In genomic region chr19:26164993-26165392, GRCm38 (mm10) we compare ENCODE assay signal across 18 mouse cellular contexts.
A peak's percentile ranks its signal among the peaks of the same experiment; 100 is the strongest.
DNase-seq lines count a peak whose midpoint lies in the region; ATAC-seq and TF ChIP-seq lines count a peak whose summit lies in the region.
"Had no signal": no experiment of that assay in that cellular context is flagged by ENCODE, and none has a peak within 500 bp of the region (broad histone marks: within the 10 kb centered on the region; RNA-seq: fewer than 3 reads in every experiment).

No protein-coding gene starts in this region.

- peak overlapping the region; percentile 19; the same call in 1 of the 2 replicates for H3K4me2 ChIP-seq in forebrain, embryonic 12.5 days
- no peak overlapping the region for H3K4me2 ChIP-seq in forebrain, embryonic 11.5 days (ENCODE audit: low read depth, low read length, severe bottlenecking)
- H3K4me2 ChIP-seq in lung, embryonic 14.5 days = no peak overlapping the region
- peak overlapping the region; percentile 17; the same call in 1 of the 2 replicates for H3K4me2 ChIP-seq in midbrain, embryonic 11.5 days
- H3K4me2 ChIP-seq in stomach, postnatal 0 days (replicated peaks; ENCODE audit: low read depth) = no peak overlapping the region
- H3K4me2 ChIP-seq: embryonic facial prominence, embryonic 15.5 days; heart, embryonic 13.5 days; lung, embryonic 15.5 days had no signal

- no peak for DNase-seq in forebrain, embryonic 11.5 days (ENCODE audit: low spot score)
- peak; percentile 9 for DNase-seq in lung, embryonic 14.5 days
- no peak for DNase-seq in lung, postnatal 10 days
- DNase-seq in midbrain, embryonic 11.5 days (ENCODE audit: low spot score, missing footprints) = no peak
- no peak for DNase-seq in stomach, postnatal 0 days (ENCODE audit: low spot score)
- no peak for DNase-seq in cerebellum, postnatal 4 days (ENCODE audit: low spot score in 2 of 2)
- no peak for DNase-seq in MN1 (ENCODE audit: low spot score)
- DNase-seq: adrenal gland, postnatal 25 days; cerebellum, postnatal 14 days; gastrocnemius, postnatal 25 days; kidney, adult 2 months; thymus, postnatal 14 days had no signal

- 34% methylated on average over 13 of the region's 13 CpGs for WGBS in forebrain, embryonic 12.5 days
- WGBS in forebrain, embryonic 11.5 days = 35% methylated on average over 13 of the region's 13 CpGs
- WGBS in lung, embryonic 14.5 days = 21% methylated on average over 13 of the region's 13 CpGs
- WGBS in midbrain, embryonic 11.5 days = 30% methylated on average over 13 of the region's 13 CpGs
- 30% methylated on average over 13 of the region's 13 CpGs for WGBS in stomach, postnatal 0 days

- TF ChIP-seq CTCF in lung, embryonic 14.5 days (IDR thresholded peaks at IDR 0.05; ENCODE audit: low read depth) = no peak; the same call in 1 of the 2 replicates
- TF ChIP-seq CTCF in stomach, postnatal 0 days (IDR thresholded peaks at IDR 0.05; ENCODE audit: low read depth) = peak; percentile 31

- no peak for TF ChIP-seq EP300 in stomach, postnatal 0 days (optimal IDR thresholded peaks at IDR 0.05)

- no peaks in the 10 kb centered on the region for H3K9me3 ChIP-seq in forebrain, embryonic 12.5 days
- no peaks in the 10 kb centered on the region for H3K9me3 ChIP-seq in forebrain, embryonic 11.5 days (ENCODE audit: control insufficient read depth, low read length)
- no peaks in the 10 kb centered on the region for H3K9me3 ChIP-seq in lung, embryonic 14.5 days (ENCODE audit: low read depth, low read length)
- no peaks in the 10 kb centered on the region for H3K9me3 ChIP-seq in midbrain, embryonic 11.5 days (ENCODE audit: control insufficient read depth, low read length)
- no peaks in the 10 kb centered on the region for H3K9me3 ChIP-seq in stomach, postnatal 0 days (ENCODE audit: control insufficient read depth, low read length)
- H3K9me3 ChIP-seq: embryonic facial prominence, embryonic 15.5 days; heart, embryonic 13.5 days; lung, embryonic 15.5 days had no signal

- no peak overlapping the region for H3K27ac ChIP-seq in forebrain, embryonic 12.5 days
- no peak overlapping the region for H3K27ac ChIP-seq in forebrain, embryonic 11.5 days (ENCODE audit: low read depth, low read length)
- no peak overlapping the region for H3K27ac ChIP-seq in lung, embryonic 14.5 days (ENCODE audit: low read depth)
- no peak overlapping the region for H3K27ac ChIP-seq in midbrain, embryonic 11.5 days (ENCODE audit: low read depth, low read length)
- H3K27ac ChIP-seq in stomach, postnatal 0 days (replicated peaks) = no peak overlapping the region
- H3K27ac ChIP-seq: embryonic facial prominence, embryonic 15.5 days; heart, embryonic 13.5 days; lung, embryonic 15.5 days had no signal

- no peaks in the 10 kb centered on the region for H3K27me3 ChIP-seq in forebrain, embryonic 12.5 days
- H3K27me3 ChIP-seq in forebrain, embryonic 11.5 days (ENCODE audit: control insufficient read depth, insufficient read depth, low read length) = no peaks in the 10 kb centered on the region
- no peaks in the 10 kb centered on the region for H3K27me3 ChIP-seq in lung, embryonic 14.5 days (ENCODE audit: insufficient read depth, low read length)
- H3K27me3 ChIP-seq in midbrain, embryonic 11.5 days (ENCODE audit: control insufficient read depth, insufficient read depth, low read length) = no peaks in the 10 kb centered on the region
- H3K27me3 ChIP-seq in stomach, postnatal 0 days (ENCODE audit: control insufficient read depth, insufficient read depth, low read length) = no peaks in the 10 kb centered on the region
- H3K27me3 ChIP-seq: CH12.LX; embryonic facial prominence, embryonic 15.5 days; heart, embryonic 13.5 days; lung, embryonic 15.5 days had no signal

- peaks cover 6% of the 10 kb centered on the region; the same call in 1 of the 2 replicates for H3K4me1 ChIP-seq in forebrain, embryonic 12.5 days
- H3K4me1 ChIP-seq in forebrain, embryonic 11.5 days (replicated peaks; ENCODE audit: control insufficient read depth, insufficient read depth, low read length) = no peaks in the 10 kb centered on the region
- no peaks in the 10 kb centered on the region for H3K4me1 ChIP-seq in lung, embryonic 14.5 days (ENCODE audit: insufficient read depth)
- H3K4me1 ChIP-seq in midbrain, embryonic 11.5 days (ENCODE audit: control insufficient read depth, insufficient read depth, low read length) = no peaks in the 10 kb centered on the region
- no peaks in the 10 kb centered on the region for H3K4me1 ChIP-seq in stomach, postnatal 0 days (replicated peaks; ENCODE audit: control insufficient read depth, insufficient read depth)
- H3K4me1 ChIP-seq: embryonic facial prominence, embryonic 15.5 days; heart, embryonic 13.5 days; lung, embryonic 15.5 days had no signal

- ATAC-seq in forebrain, embryonic 12.5 days (ENCODE audit: low FRiP score) = no peak
- ATAC-seq in forebrain, embryonic 11.5 days (replicated peaks; ENCODE audit: low FRiP score) = no peak
- ATAC-seq in lung, embryonic 14.5 days (ENCODE audit: insufficient read depth) = no peak
- 0 out of 2 replicates have a peak, but pooled peaks have one; percentile 54 for ATAC-seq in midbrain, embryonic 11.5 days (ENCODE audit: low FRiP score)
- no peak for ATAC-seq in stomach, postnatal 0 days (ENCODE audit: low FRiP score, low TSS enrichment)
- ATAC-seq: forebrain, embryonic 16.5 days had no signal

- no peak overlapping the region for H3K9ac ChIP-seq in forebrain, embryonic 12.5 days
- no peak overlapping the region for H3K9ac ChIP-seq in forebrain, embryonic 11.5 days (ENCODE audit: low read length)
- H3K9ac ChIP-seq in lung, embryonic 14.5 days = no peak overlapping the region
- no peak overlapping the region for H3K9ac ChIP-seq in midbrain, embryonic 11.5 days (ENCODE audit: low read length)
- H3K9ac ChIP-seq in stomach, postnatal 0 days (ENCODE audit: low read length) = no peak overlapping the region
- H3K9ac ChIP-seq: embryonic facial prominence, embryonic 15.5 days; heart, embryonic 13.5 days; lung, embryonic 15.5 days had no signal

- no peaks in the 10 kb centered on the region for H3K36me3 ChIP-seq in forebrain, embryonic 12.5 days (replicated peaks)
- no peaks in the 10 kb centered on the region for H3K36me3 ChIP-seq in forebrain, embryonic 11.5 days (ENCODE audit: control insufficient read depth, insufficient read depth, low read length)
- H3K36me3 ChIP-seq in lung, embryonic 14.5 days (ENCODE audit: insufficient read depth) = no peaks in the 10 kb centered on the region
- H3K36me3 ChIP-seq in midbrain, embryonic 11.5 days (ENCODE audit: control insufficient read depth, insufficient read depth, low read length) = no peaks in the 10 kb centered on the region
- no peaks in the 10 kb centered on the region for H3K36me3 ChIP-seq in stomach, postnatal 0 days (ENCODE audit: control insufficient read depth, insufficient read depth, low read length)
- H3K36me3 ChIP-seq: embryonic facial prominence, embryonic 15.5 days; heart, embryonic 13.5 days; lung, embryonic 15.5 days had no signal

- no peak overlapping the region for H3K4me3 ChIP-seq in forebrain, embryonic 12.5 days (replicated peaks)
- no peak overlapping the region for H3K4me3 ChIP-seq in forebrain, embryonic 11.5 days (ENCODE audit: low read depth, low read length)
- no peak overlapping the region for H3K4me3 ChIP-seq in lung, embryonic 14.5 days (ENCODE audit: low read depth, low read length)
- no peak overlapping the region for H3K4me3 ChIP-seq in midbrain, embryonic 11.5 days (ENCODE audit: low read depth, low read length)
- no peak overlapping the region for H3K4me3 ChIP-seq in stomach, postnatal 0 days (ENCODE audit: low read depth, low read length)
- H3K4me3 ChIP-seq: embryonic facial prominence, embryonic 15.5 days; heart, embryonic 13.5 days; lung, embryonic 15.5 days had no signal

Comparison
In these comparisons a context has a peak if more than half of its experiments do, and no peak if none do; other contexts are left out.
1. H3K4me2 ChIP-seq: peak in forebrain, embryonic 12.5 days (single experiment) and midbrain, embryonic 11.5 days (single experiment); none in forebrain, embryonic 11.5 days (single experiment), lung, embryonic 14.5 days (single experiment) and stomach, postnatal 0 days (single experiment).